Mouse (Mus musculus) spleen, adult 2 months (tissue): ENCODE measurements around the gene Sec22b.

Experiments
- CTCF ChIP-seq: fragments of 200-500 bp; IDR thresholded peaks from 2 replicates; pipeline ENCODE4 v1.5.1; 2011; ENCODE audit warnings: mild to moderate bottlenecking, inconsistent platforms; ENCODE audit not compliant: insufficient read depth, insufficient read length, insufficient replicate concordance; ENCODE audit errors: extremely low read depth
- POLR2A ChIP-seq: fragments of 200-500 bp; IDR thresholded peaks from 2 replicates; pipeline ENCODE4 v1.6.1; 2011; ENCODE audit warnings: low read depth, low read length, inconsistent platforms

DNA sequence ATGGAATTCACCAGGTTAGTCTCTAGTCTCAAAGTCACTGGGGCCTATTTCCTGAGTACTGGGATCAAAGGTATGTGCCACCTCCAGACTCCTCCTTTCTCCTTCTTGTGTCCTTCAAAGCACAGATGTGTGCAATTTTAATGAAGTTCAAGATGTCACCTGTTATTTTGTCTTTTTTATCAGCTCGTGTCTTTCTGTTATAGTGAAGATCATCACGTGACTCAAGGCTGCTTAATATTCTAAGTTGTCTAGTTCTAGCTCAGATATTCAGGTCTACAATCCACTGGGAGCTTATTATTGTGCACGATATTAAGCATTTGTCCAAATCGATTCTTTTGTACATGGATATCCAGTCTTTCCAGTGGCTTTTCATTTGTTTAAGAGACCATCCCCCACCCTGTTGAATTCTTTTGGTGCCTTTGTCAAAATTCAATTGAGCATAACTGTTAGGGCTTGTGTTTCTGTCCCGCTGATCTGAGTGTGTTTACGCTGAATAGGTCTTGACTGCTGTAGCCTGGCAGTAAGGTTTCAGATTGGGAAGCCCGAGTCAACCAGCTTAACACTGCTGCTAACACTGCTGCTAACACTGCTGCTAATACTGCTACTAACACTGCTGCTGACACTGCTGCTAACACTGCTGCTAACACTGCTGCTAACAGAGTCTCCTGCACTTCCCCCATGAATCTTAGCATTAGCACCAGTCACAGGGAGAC, 38.0 kb downstream of the Sec22b start:
- TF ChIP-seq CTCF (no peak), POLR2A (no peak)
